Mouse (Mus musculus): Measurements from ENCODE around the gene Smarcal1.

DNA sequence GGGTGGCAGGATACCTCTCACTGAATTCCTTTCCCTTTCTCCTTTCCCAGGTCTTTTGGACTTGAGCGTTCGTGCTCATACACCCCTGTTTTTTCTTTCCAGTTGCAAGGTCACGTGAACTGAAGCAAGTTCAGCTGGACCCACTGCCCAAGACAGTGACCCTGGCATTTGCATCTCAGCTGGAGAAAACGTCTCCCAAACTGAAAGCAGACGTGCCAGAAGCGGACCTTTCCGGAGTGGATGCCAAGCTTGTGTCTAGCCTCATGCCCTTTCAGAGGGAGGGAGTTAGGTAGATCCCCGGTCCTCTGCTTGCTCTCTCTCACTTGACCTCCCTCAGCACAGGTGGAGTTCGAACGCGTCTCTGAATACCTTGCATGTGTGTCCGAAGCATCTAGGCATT, 12.6 kb downstream of the Smarcal1 start:
- TF ChIP-seq POLR2A (IDR thresholded peaks at IDR 0.05; ENCODE audit: extremely low read depth, insufficient read depth, low read length) (no peak), CTCF (IDR thresholded peaks at IDR 0.05; ENCODE audit: low read depth, low read length) (no peak)

Data from liver, adult 2 months (tissue).